Mouse (Mus musculus) MEL (cell line): ENCODE data around the gene Rsl1d1. TPM values are rescaled to one million over a fixed set of nuclear protein-coding genes. Genes with fewer than 3 reads are reported as not detected.

Experiments used
- DNase-seq: peaks from one replicate; pipeline ENCODE4 v3.0.0; 2011; ENCODE audit warnings: low read depth, low spot score
- H3K27ac ChIP-seq: 2 replicates; pipeline ENCODE4 v1.5.1; 2012; ENCODE audit warnings: low read depth, mild to moderate bottlenecking, control low read depth, low read length, moderate library complexity; ENCODE audit not compliant: control insufficient read depth
- H3K27me3 ChIP-seq, 2 experiments: fragments of 150-350 bp in 1 of 2; sonication (generic) in 1 of 2; 2 replicates each; pipeline ENCODE4 v1.6.1; 2012; ENCODE audit warnings: low read length in 2 of 2, mild to moderate bottlenecking in 2 of 2, improper control_type of control experiment in 1 of 2, moderate library complexity in 1 of 2; ENCODE audit not compliant: insufficient read depth in 2 of 2, control insufficient read depth in 1 of 2
- H3K36me3 ChIP-seq, 2 experiments: 2 replicates each; pipeline ENCODE4 v1.6.1; 2012 to 2014; ENCODE audit warnings: low read length in 2 of 2, improper control_type of control experiment in 1 of 2, inconsistent platforms in 1 of 2, mild to moderate bottlenecking in 1 of 2; ENCODE audit not compliant: insufficient read depth in 2 of 2, control insufficient read depth in 1 of 2
- H3K4me1 ChIP-seq, 2 experiments: fragments of 150-350 bp in 1 of 2; sonication (generic) in 1 of 2; 2 replicates each; pipeline ENCODE4 v1.6.1; 2012; ENCODE audit warnings: low read length in 2 of 2, improper control_type of control experiment in 1 of 2, mild to moderate bottlenecking in 1 of 2; ENCODE audit not compliant: insufficient read depth in 2 of 2, control insufficient read depth in 1 of 2
- H3K4me3 ChIP-seq, 2 experiments: fragments of 150-350 bp in 1 of 2; sonication (generic) in 1 of 2; 2 replicates each; pipeline ENCODE4 v1.5.1; 2012; ENCODE audit warnings: low read depth in 2 of 2, low read length in 2 of 2, mild to moderate bottlenecking in 2 of 2, moderate library complexity in 2 of 2, control low read depth in 1 of 2, improper control_type of control experiment in 1 of 2; ENCODE audit not compliant: control insufficient read depth in 1 of 2, insufficient read depth in 1 of 2
- H3K79me2 ChIP-seq: 2 replicates; pipeline ENCODE4 v1.6.1; 2012; ENCODE audit warnings: mild to moderate bottlenecking, low read length, moderate library complexity; ENCODE audit not compliant: control insufficient read depth, poor library complexity, insufficient read depth
- H3K9ac ChIP-seq: 2 replicates; pipeline ENCODE4 v1.6.1; 2012; ENCODE audit warnings: low read depth, mild to moderate bottlenecking, control low read depth, low read length, moderate library complexity; ENCODE audit not compliant: control insufficient read depth, poor library complexity, severe bottlenecking
- H3K9me3 ChIP-seq: fragments of 150-350 bp; sonication (generic); replicated peaks from 2 replicates; pipeline ENCODE4 v1.6.1; 2012; ENCODE audit warnings: mild to moderate bottlenecking, low read length, improper control_type of control experiment, moderate library complexity; ENCODE audit not compliant: insufficient read depth
- BHLHE40 ChIP-seq: IDR thresholded peaks from 2 replicates; pipeline ENCODE4 v1.6.1; 2012; ENCODE audit warnings: low read depth, mild to moderate bottlenecking, inconsistent platforms, low read length, improper control_type of control experiment, borderline replicate concordance
- CTCF ChIP-seq, 3 experiments: IDR thresholded peaks in 2 of 3; conservative IDR thresholded peaks in 1 of 3; 2 replicates each; pipeline ENCODE4 v1.5.1; 2011 to 2012; ENCODE audit warnings: low read length in 3 of 3, low read depth in 2 of 3, mild to moderate bottlenecking in 2 of 3, improper control_type of control experiment in 1 of 3, inconsistent platforms in 1 of 3, mixed read lengths in 1 of 3, moderate library complexity in 1 of 3; ENCODE audit not compliant: control insufficient read depth in 1 of 3, insufficient read depth in 1 of 3, poor library complexity in 1 of 3, severe bottlenecking in 1 of 3
- E2F4 ChIP-seq: IDR thresholded peaks from 2 replicates; pipeline ENCODE4 v1.6.1; 2011; ENCODE audit warnings: low read depth, low read length, improper control_type of control experiment, borderline replicate concordance
- ELF1 ChIP-seq: IDR thresholded peaks from 2 replicates; pipeline ENCODE4 v1.6.1; 2014; ENCODE audit warnings: low read depth, mild to moderate bottlenecking, inconsistent platforms, low read length, improper control_type of control experiment, moderate library complexity
- EP300 ChIP-seq, 2 experiments: IDR thresholded peaks; 2 replicates each; pipeline ENCODE4 v1.6.1; 2011; ENCODE audit warnings: improper control_type of control experiment in 2 of 2, low read length in 2 of 2, low read depth in 1 of 2, mild to moderate bottlenecking in 1 of 2
- ETS1 ChIP-seq: IDR thresholded peaks from 2 replicates; pipeline ENCODE4 v1.6.1; 2012; ENCODE audit warnings: low read depth, mild to moderate bottlenecking, inconsistent platforms, low read length, improper control_type of control experiment, moderate library complexity
- HCFC1 ChIP-seq: IDR thresholded peaks from 2 replicates; pipeline ENCODE4 v1.6.1; 2012; ENCODE audit warnings: low read depth, mild to moderate bottlenecking, inconsistent platforms, low read length, improper control_type of control experiment, moderate library complexity
- JUND ChIP-seq: IDR thresholded peaks from 2 replicates; pipeline ENCODE4 v1.6.1; 2011; ENCODE audit warnings: low read depth, mild to moderate bottlenecking, improper control_type of control experiment, low read length
- KAT2A ChIP-seq: conservative IDR thresholded peaks from 2 replicates; pipeline ENCODE4 v1.6.1; 2012; ENCODE audit warnings: low read depth, low read length, improper control_type of control experiment, inconsistent platforms
- MAFK ChIP-seq: IDR thresholded peaks from 2 replicates; pipeline ENCODE4 v1.6.1; 2011; ENCODE audit warnings: low read depth, mild to moderate bottlenecking, low read length, improper control_type of control experiment, borderline replicate concordance
- MAZ ChIP-seq: IDR thresholded peaks from 2 replicates; pipeline ENCODE4 v1.6.1; 2012; ENCODE audit warnings: low read depth, mild to moderate bottlenecking, inconsistent platforms, low read length, improper control_type of control experiment
- MEF2A ChIP-seq: IDR thresholded peaks from 2 replicates; pipeline ENCODE4 v1.6.1; 2014; ENCODE audit warnings: low read depth, mild to moderate bottlenecking, inconsistent platforms, low read length, improper control_type of control experiment; ENCODE audit not compliant: poor library complexity, insufficient replicate concordance, severe bottlenecking; ENCODE audit errors: extremely low read depth
- MXI1 ChIP-seq: IDR thresholded peaks from 2 replicates; pipeline ENCODE4 v1.6.1; 2011; ENCODE audit warnings: mild to moderate bottlenecking, low read depth, low read length, improper control_type of control experiment
- MYB ChIP-seq: IDR thresholded peaks from 2 replicates; pipeline ENCODE4 v1.6.1; 2011; ENCODE audit warnings: mild to moderate bottlenecking, low read depth, low read length, improper control_type of control experiment
- MYC ChIP-seq: IDR thresholded peaks from 2 replicates; pipeline ENCODE4 v1.6.1; 2011; ENCODE audit warnings: low read depth, mild to moderate bottlenecking, low read length, improper control_type of control experiment, moderate library complexity
- NRF1 ChIP-seq: IDR thresholded peaks from 2 replicates; pipeline ENCODE4 v1.6.1; 2014; ENCODE audit warnings: low read depth, mild to moderate bottlenecking, inconsistent platforms, low read length, improper control_type of control experiment, moderate library complexity; ENCODE audit not compliant: poor library complexity, insufficient read depth, severe bottlenecking
- POLR2A ChIP-seq, 2 experiments: IDR thresholded peaks; 2 replicates each; pipeline ENCODE4 v1.6.1; 2011 to 2012; ENCODE audit warnings: low read length in 2 of 2, mild to moderate bottlenecking in 2 of 2, control low read depth in 1 of 2, improper control_type of control experiment in 1 of 2, low read depth in 1 of 2, moderate library complexity in 1 of 2; ENCODE audit not compliant: control insufficient read depth in 1 of 2, insufficient read depth in 1 of 2, poor library complexity in 1 of 2
- POLR2AphosphoS2 ChIP-seq: IDR thresholded peaks from 2 replicates; pipeline ENCODE4 v1.6.1; 2011; ENCODE audit warnings: low read length, improper control_type of control experiment
- POLR2AphosphoS5 ChIP-seq: IDR thresholded peaks from 2 replicates; pipeline ENCODE4 v1.6.1; 2012; ENCODE audit warnings: low read depth, borderline replicate concordance, mild to moderate bottlenecking, inconsistent platforms, low read length, moderate library complexity, mixed read lengths
- RAD21 ChIP-seq: IDR thresholded peaks from 2 replicates; pipeline ENCODE4 v1.6.1; 2011; ENCODE audit warnings: mild to moderate bottlenecking, low read depth, low read length, improper control_type of control experiment
- RCOR1 ChIP-seq: IDR thresholded peaks from 2 replicates; pipeline ENCODE4 v1.6.1; 2012; ENCODE audit warnings: low read depth, mild to moderate bottlenecking, inconsistent platforms, low read length, improper control_type of control experiment
- SIN3A ChIP-seq: IDR thresholded peaks from 2 replicates; pipeline ENCODE4 v1.6.1; 2012; ENCODE audit warnings: low read length, improper control_type of control experiment, inconsistent platforms
- SMC3 ChIP-seq: IDR thresholded peaks from 2 replicates; pipeline ENCODE4 v1.6.1; 2011; ENCODE audit warnings: low read depth, low read length, improper control_type of control experiment
- TBP ChIP-seq: IDR thresholded peaks from 2 replicates; pipeline ENCODE4 v1.8.0; 2011; ENCODE audit warnings: low read depth, low read length, improper control_type of control experiment
- UBTF ChIP-seq: IDR thresholded peaks from 2 replicates; pipeline ENCODE4 v1.6.1; 2012; ENCODE audit warnings: low read depth, mild to moderate bottlenecking, inconsistent platforms, low read length, improper control_type of control experiment, moderate library complexity, borderline replicate concordance; ENCODE audit not compliant: insufficient read depth
- USF1 ChIP-seq: IDR thresholded peaks from 2 replicates; pipeline ENCODE4 v1.6.1; 2014; ENCODE audit warnings: low read depth, mild to moderate bottlenecking, inconsistent platforms, low read length, improper control_type of control experiment, moderate library complexity
- ZC3H11A ChIP-seq: IDR thresholded peaks from 2 replicates; pipeline ENCODE4 v1.6.1; 2012; ENCODE audit warnings: low read depth, mild to moderate bottlenecking, inconsistent platforms, low read length, improper control_type of control experiment
- ZMIZ1 ChIP-seq: IDR thresholded peaks from 2 replicates; pipeline ENCODE4 v1.6.1; 2012; ENCODE audit warnings: low read depth, mild to moderate bottlenecking, inconsistent platforms, low read length, improper control_type of control experiment, moderate library complexity
- ZNF384 ChIP-seq: IDR thresholded peaks from 2 replicates; pipeline ENCODE4 v1.6.1; 2012; ENCODE audit warnings: low read depth, mild to moderate bottlenecking, inconsistent platforms, low read length, improper control_type of control experiment
- polyA plus RNA-seq, 2 experiments: library from polyadenylated mRNA; stranded (reverse) in 1 of 2; unstranded in 1 of 2; fragments of >175 nt in 1 of 2; fragments of >200 nt in 1 of 2; gene quantifications; 2 replicates each; pipeline versions ENCODE4 v1.2.1 to v1.2.4; 2012; ENCODE audit warnings: low replicate concordance in 2 of 2, low read depth in 1 of 2; ENCODE audit not compliant: insufficient read length in 2 of 2, insufficient read depth in 1 of 2, missing spikeins in 1 of 2
- total RNA-seq: library from RNA; depleted of rRNA; stranded (reverse); fragments of 300-350 nt; gene quantifications from 2 replicates; pipeline ENCODE4 v1.2.3, GENCODE M21; 2012

Gene Rsl1d1
- total and polyA plus RNA-seq, 3 experiments = 228 to 1,181 (median 232) TPM

DNA sequence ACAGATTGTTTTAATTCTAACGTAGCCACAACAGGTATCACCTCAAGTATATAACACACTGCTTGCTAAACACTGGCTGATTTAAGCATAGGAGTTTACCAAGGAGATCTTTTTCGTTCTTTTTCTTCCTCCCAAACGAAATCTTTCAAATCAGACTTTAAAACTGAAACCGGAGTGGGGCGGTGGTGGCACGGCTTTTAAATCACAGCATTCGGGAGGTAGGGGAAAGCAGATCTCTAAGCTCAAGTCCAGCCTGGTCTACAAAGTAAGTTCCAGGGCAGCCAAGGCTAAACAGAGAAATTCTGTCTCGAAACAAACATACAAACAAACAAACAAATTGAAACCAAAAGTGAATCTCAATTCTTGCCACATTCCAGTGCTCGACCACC, 28.0 kb downstream of the Rsl1d1 start:
- Histone ChIP-seq H3K27ac (peak overlapping the region; percentile 77), H3K4me3 (peak overlapping the region; percentile 55 to 62), H3K79me2 (peaks cover 56% of the 10 kb centered on the region), H3K9ac (peak overlapping the region; percentile 82), H3K27me3 (no peaks in the 10 kb centered on the region), H3K4me1 (peaks cover 0 to 3% of the 10 kb centered on the region in 2 experiments; a peak in 1 of 4 replicates), H3K36me3 (peaks cover 3 to 4% of the 10 kb centered on the region in 2 experiments; a peak in 3 of 4 replicates), H3K9me3 (no peaks in the 10 kb centered on the region)
- TF ChIP-seq KAT2A (no peak), CTCF (IDR thresholded peaks at IDR 0.05 in 2 of 3, conservative IDR thresholded peaks at IDR 0.05 in 1 of 3; ENCODE audit: control insufficient read depth in 1 of 3, insufficient read depth in 1 of 3, low read depth in 2 of 3, low read length in 3 of 3, poor library complexity in 1 of 3, severe bottlenecking in 1 of 3) (no peak), TBP (no peak), ZNF384 (no peak)
- no peak for DNase-seq

DNA sequence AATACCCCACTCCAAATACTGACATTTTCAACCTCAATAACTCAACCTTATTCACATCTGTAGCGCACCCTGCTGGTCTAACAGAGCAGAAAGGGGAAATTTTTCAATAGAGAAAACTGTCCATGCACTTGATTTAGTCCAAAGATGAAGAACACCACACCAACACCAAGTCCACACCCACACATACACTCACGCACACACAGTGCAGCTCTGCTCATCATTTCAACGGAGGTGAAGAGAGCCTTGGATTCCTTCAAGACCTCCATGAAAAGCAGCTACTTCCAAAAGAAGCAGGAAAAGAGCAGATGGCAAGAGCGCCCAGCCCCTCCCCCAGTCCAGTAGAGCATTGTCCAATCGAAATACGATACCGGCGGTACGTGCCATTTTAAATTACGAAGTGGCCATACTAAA, 28.5 kb downstream of the Rsl1d1 start:
- Histone ChIP-seq H3K4me3 (peak overlapping the region; percentile 55 to 62), H3K79me2 (peaks cover 58% of the 10 kb centered on the region), H3K36me3 (peaks cover 3 to 4% of the 10 kb centered on the region in 2 experiments; a peak in 3 of 4 replicates), H3K4me1 (peaks cover 0 to 3% of the 10 kb centered on the region in 2 experiments; a peak in 1 of 4 replicates), H3K27ac (no peak overlapping the region), H3K9me3 (no peaks in the 10 kb centered on the region), H3K27me3 (no peaks in the 10 kb centered on the region), H3K9ac (peak overlapping the region; percentile 82)
- TF ChIP-seq ZNF384 (no peak), SMC3 (peak; percentile 48), E2F4 (no peak), ETS1 (no peak), HCFC1 (no peak), BHLHE40 (no peak), MXI1 (peak; percentile 38), JUND (no peak), MEF2A (no peak), CTCF (IDR thresholded peaks at IDR 0.05 in 2 of 3, conservative IDR thresholded peaks at IDR 0.05 in 1 of 3; ENCODE audit: control insufficient read depth in 1 of 3, insufficient read depth in 1 of 3, low read depth in 2 of 3, low read length in 3 of 3, poor library complexity in 1 of 3, severe bottlenecking in 1 of 3) (peak in 2 of 3 experiments; percentile 59 to 77; a peak in 4 of 6 replicates), EP300 (IDR thresholded peaks at IDR 0.05; ENCODE audit: low read depth in 1 of 2, low read length in 2 of 2) (no peak), MAZ (no peak), USF1 (no peak), MAFK (no peak), RAD21 (peak; percentile 35), UBTF (no peak), POLR2AphosphoS5 (no peak), TBP (no peak), ZC3H11A (no peak), KAT2A (no peak), POLR2A (IDR thresholded peaks at IDR 0.05; ENCODE audit: control insufficient read depth in 1 of 2, insufficient read depth in 1 of 2, low read depth in 1 of 2, low read length in 2 of 2, poor library complexity in 1 of 2) (no peak), ELF1 (no peak), MYC (no peak), ZMIZ1 (no peak), SIN3A (0 out of 2 replicates have a peak, but pooled peaks have one; percentile 50), NRF1 (no peak), RCOR1 (no peak), MYB (no peak), POLR2AphosphoS2 (no peak)
- DNase-seq = peak; percentile 81
